Mouse (Mus musculus) liver, embryonic 14.5 days (tissue): ENCODE data around the gene Ifitm5. TPM values are rescaled to one million over a fixed set of nuclear protein-coding genes. Genes with fewer than 3 reads are reported as not detected.

Source experiments
- ATAC-seq: fragments of 200-750 bp; cut with Nextera tagmentation; 2 replicates; pipeline ENCODE4 v1.8.0; 2017; ENCODE audit warnings: moderate number of reproducible peaks, mild to moderate bottlenecking, moderate library complexity; ENCODE audit not compliant: insufficient read depth
- DNase-seq, 3 experiments: peaks; one replicate each; pipeline ENCODE4 v3.0.0-alpha.2; 2012 to 2013; ENCODE audit warnings: low read depth in 3 of 3, low spot score in 3 of 3
- H3K27ac ChIP-seq: fragments of 300-500 bp; sonication (generic); 2 replicates; pipeline ENCODE4 v1.5.1; 2014; ENCODE audit warnings: moderate library complexity, mild to moderate bottlenecking, control low read depth, inconsistent platforms
- H3K27me3 ChIP-seq: fragments of 300-500 bp; sonication (generic); 2 replicates; pipeline ENCODE4 v1.6.1; 2014; ENCODE audit warnings: mild to moderate bottlenecking, low read length, moderate library complexity; ENCODE audit not compliant: control insufficient read depth, insufficient read depth
- H3K36me3 ChIP-seq: fragments of 300-500 bp; sonication (generic); replicated peaks from 2 replicates; pipeline ENCODE4 v1.6.1; 2014; ENCODE audit warnings: low read depth; ENCODE audit not compliant: control insufficient read depth, insufficient read depth
- H3K4me1 ChIP-seq, 2 experiments: fragments of 200-500 bp in 1 of 2; fragments of 300-500 bp in 1 of 2; sonication (generic) in 1 of 2; replicated peaks; 2 replicates each; pipeline ENCODE4 v1.6.1; 2012 to 2014; ENCODE audit warnings: antibody characterized with exemption in 1 of 2, inconsistent platforms in 1 of 2, low read length in 1 of 2; ENCODE audit not compliant: control insufficient read depth in 2 of 2, insufficient read depth in 2 of 2
- H3K4me2 ChIP-seq: fragments of 300-500 bp; sonication (generic); 2 replicates; pipeline ENCODE4 v1.6.1; 2014; ENCODE audit warnings: low read depth, mild to moderate bottlenecking, control low read depth, moderate library complexity
- H3K4me3 ChIP-seq, 2 experiments: fragments of 200-500 bp in 1 of 2; fragments of 300-500 bp in 1 of 2; sonication (generic) in 1 of 2; 2 replicates each; pipeline ENCODE4 v1.5.1; 2012 to 2014; ENCODE audit warnings: low read depth in 2 of 2, low read length in 2 of 2, mild to moderate bottlenecking in 2 of 2, control low read depth in 1 of 2, inconsistent platforms in 1 of 2, moderate library complexity in 1 of 2; ENCODE audit not compliant: insufficient read depth in 1 of 2
- H3K9ac ChIP-seq: fragments of 300-500 bp; sonication (generic); replicated peaks from 2 replicates; pipeline ENCODE4 v1.6.1; 2014; ENCODE audit warnings: mild to moderate bottlenecking, control low read depth, moderate library complexity
- H3K9me3 ChIP-seq: fragments of 300-500 bp; sonication (generic); 2 replicates; pipeline ENCODE4 v1.6.1; 2016; ENCODE audit warnings: low read length, mixed read lengths; ENCODE audit not compliant: control insufficient read depth
- CTCF ChIP-seq: IDR thresholded peaks from 2 replicates; pipeline ENCODE4 v1.5.1; 2016; ENCODE audit warnings: antibody characterized with exemption, low read depth, control low read depth
- EP300 ChIP-seq: IDR thresholded peaks from 2 replicates; pipeline ENCODE4 v1.6.1; 2016; ENCODE audit warnings: antibody characterized with exemption, low read depth
- WGBS: fragments of 180-500 bp; shearing (Covaris S2); extraction: QIAGEN DNeasy Blood & Tissue Kit; methylation state at CpG from one replicate; pipeline ENCODE4 v1.1.7; 2014; ENCODE audit not compliant: insufficient replicate concordance; 5-methylcytosine and 5-hydroxymethylcytosine counted together
- polyA plus RNA-seq, 2 experiments: library from polyadenylated mRNA; depleted of rRNA in 1 of 2; stranded (reverse) in 1 of 2; unstranded in 1 of 2; fragments of >200 nt; fragmentation: Nextera tagmentation in 1 of 2; extraction: Ambion mirVana in 1 of 2; gene quantifications; 2 replicates each; pipeline versions ENCODE4 v1.2.1 to v1.2.3; 2012 to 2014

Gene Ifitm5
- polyA plus RNA-seq, 2 experiments: 0.30 to 0.33 TPM

- Histone ChIP-seq H3K9me3 (no peaks in the 10 kb centered on the region), H3K4me2 (peak within 1 kb of the TSS; percentile 63), H3K36me3 (no peaks in the 10 kb centered on the region), H3K4me3 (peak within 1 kb of the TSS; percentile 51 to 86), H3K9ac (no peak within 1 kb of the TSS; the same call in none of the 2 replicates), H3K27me3 (no peaks in the 10 kb centered on the region), H3K27ac (peak within 1 kb of the TSS; percentile 22), H3K4me1 (peaks cover 3 to 16% of the 10 kb centered on the region in 2 experiments; a peak in 3 of 4 replicates)
- TF ChIP-seq CTCF (no peak), EP300 (no peak)
- peak; percentile 71 for ATAC-seq
- 15% methylated on average over 11 of the region's 11 CpGs for whole genome bisulfite sequencing
- DNase-seq: peak; percentile 44 to 50 (median 48)
These were observed 5.9 kb upstream of the Ifitm5 start, which contains the start of the genes Gm45717 and Ifitm2 for GRCm38 (mm10) chr7:140955758-140956555. TSS of gene Gm45717 (minus strand) at chr7:140955937. TSS of gene Ifitm2 (minus strand) at chr7:140955987.

GRCm38 (mm10) chr7:140955342-140955741 is 5.3 kb upstream of the Ifitm5 start:
- DNase-seq (no peak), ATAC-seq (peak; percentile 37)

GRCm38 (mm10) chr7:140954733-140955071 is 4.6 kb upstream of the Ifitm5 start:
- 4% methylated on average over 9 of the region's 9 CpGs for WGBS
- H3K36me3 ChIP-seq: no peaks in the 10 kb centered on the region
- H3K4me2 ChIP-seq: peak overlapping the region; percentile 63
- peaks cover 3 to 16% of the 10 kb centered on the region in 2 experiments; a peak in 3 of 4 replicates for H3K4me1 ChIP-seq
- no peak overlapping the region for H3K27ac ChIP-seq
- DNase-seq: no peak
- ATAC-seq: no peak
- no peak overlapping the region for H3K9ac ChIP-seq
- H3K9me3 ChIP-seq: no peaks in the 10 kb centered on the region
- H3K27me3 ChIP-seq: no peaks in the 10 kb centered on the region
- no peak for TF ChIP-seq CTCF
- TF ChIP-seq EP300: no peak
- H3K4me3 ChIP-seq: peak overlapping the region; percentile 51 to 86

More at GRCm38 (mm10) chr7:140955342-140955741, 5.3 kb upstream of the Ifitm5 start:
- no peaks in the 10 kb centered on the region for H3K36me3 ChIP-seq
- H3K4me3 ChIP-seq: peak overlapping the region; percentile 51 to 86
- 4% methylated on average over 17 of the region's 17 CpGs for WGBS
- H3K4me1 ChIP-seq: peaks cover 3 to 16% of the 10 kb centered on the region in 2 experiments; a peak in 3 of 4 replicates
- TF ChIP-seq EP300 (no peak), CTCF (no peak)
- H3K9ac ChIP-seq: no peak overlapping the region; the same call in none of the 2 replicates
- H3K4me2 ChIP-seq: peak overlapping the region; percentile 63
- H3K27ac ChIP-seq: peak overlapping the region; percentile 14; the same call in 1 of the 2 replicates
- no peaks in the 10 kb centered on the region for H3K9me3 ChIP-seq
- no peaks in the 10 kb centered on the region for H3K27me3 ChIP-seq

GRCm38 (mm10) chr7:140953800-140954732 is 4.0 kb upstream of the Ifitm5 start:
- DNase-seq (no peak), ATAC-seq (no peak)
- no peak overlapping the region for H3K27ac ChIP-seq
- TF ChIP-seq EP300: no peak
- no peak for TF ChIP-seq CTCF
- no peaks in the 10 kb centered on the region for H3K27me3 ChIP-seq
- no peaks in the 10 kb centered on the region for H3K36me3 ChIP-seq
- WGBS: 27% methylated on average over 15 of the region's 15 CpGs
- H3K4me2 ChIP-seq: peak overlapping the region; percentile 63
- H3K4me1 ChIP-seq: peaks cover 3 to 15% of the 10 kb centered on the region in 2 experiments; a peak in 3 of 4 replicates
- no peaks in the 10 kb centered on the region for H3K9me3 ChIP-seq
- H3K9ac ChIP-seq: no peak overlapping the region
- peak overlapping the region; percentile 43 to 51 for H3K4me3 ChIP-seq

- TF ChIP-seq EP300 (no peak), CTCF (no peak)
- Histone ChIP-seq H3K9ac (no peak overlapping the region), H3K9me3 (no peaks in the 10 kb centered on the region), H3K4me2 (peak overlapping the region; percentile 63; the same call in 1 of the 2 replicates), H3K27ac (no peak overlapping the region), H3K4me1 (peaks cover 3 to 18% of the 10 kb centered on the region in 2 experiments; a peak in 3 of 4 replicates), H3K27me3 (no peaks in the 10 kb centered on the region), H3K4me3 (no peak overlapping the region), H3K36me3 (no peaks in the 10 kb centered on the region)
- 49% methylated on average over 11 of the region's 11 CpGs for WGBS
- no peak for ATAC-seq
- DNase-seq: no peak
These were observed 3.0 kb upstream of the Ifitm5 start for GRCm38 (mm10) chr7:140953133-140953532.
